Mouse (Mus musculus): Measurements from ENCODE around the gene Klf12. TPM values are rescaled to one million over a fixed set of nuclear protein-coding genes. Genes with fewer than 3 reads are reported as not detected.

Gene Klf12
- total and polyA plus RNA-seq, 3 experiments = 3.3 to 9.7 (median 8.6) TPM

- Histone ChIP-seq H3K9me3 (replicated peaks; ENCODE audit: low read length) (no peaks in the 10 kb centered on the region), H3K27me3 (replicated peaks) (no peaks in the 10 kb centered on the region), H3K9ac (ENCODE audit: insufficient read depth, low read depth) (no peak overlapping the region), H3K79me2 (replicated peaks; ENCODE audit: control insufficient read depth, extremely low read depth, insufficient read depth, poor library complexity, severe bottlenecking) (no peaks in the 10 kb centered on the region; the same call in 1 of the 2 replicates), H3K27ac (ENCODE audit: insufficient read depth, low read depth) (no peak overlapping the region), H3K4me1 (ENCODE audit: control insufficient read depth in 1 of 2, insufficient read depth in 2 of 2) (no peaks in the 10 kb centered on the region), H3K36me3 (replicated peaks in 1 of 2; ENCODE audit: control insufficient read depth in 1 of 2, insufficient read depth in 1 of 2, low read length in 1 of 2) (no peaks in the 10 kb centered on the region), H3K4me3 (replicated peaks in 1 of 3; ENCODE audit: low read depth in 2 of 3, low read length in 2 of 3, poor library complexity in 1 of 3) (no peak overlapping the region), H3K4me2 (ENCODE audit: insufficient read depth, low read depth, poor library complexity, severe bottlenecking) (no peak overlapping the region)
- in situ Hi-C loops (cut with MboI; ENCODE audit: low pct_ligation_motif_present, low pct_unique_long_range_greater_than_20kb, low sequenced_read_pairs) = loop anchor here (25.0 kb wide), 2 partner anchors 154 to 829 kb away; no protein-coding TSS in a partner anchor
- dilution Hi-C loops (cut with MboI; ENCODE audit: extremely low pct_ligation_motif_present, extremely low pct_unique_long_range_greater_than_20kb, low sequenced_read_pairs) = no loop called here
- no peak for TF ChIP-seq IRF4 (IDR thresholded peaks at IDR 0.05; ENCODE audit: low read depth, low read length)
- TF ChIP-seq BHLHE40 (IDR thresholded peaks at IDR 0.05; ENCODE audit: low read depth, low read length) = no peak
- no peak for TF ChIP-seq ZNF384 (IDR thresholded peaks at IDR 0.05; ENCODE audit: low read depth, low read length)
- no peak for TF ChIP-seq MAZ (IDR thresholded peaks at IDR 0.05; ENCODE audit: low read depth, low read length)
- TF ChIP-seq ZC3H11A (IDR thresholded peaks at IDR 0.05; ENCODE audit: low read depth, low read length) = no peak
- no peak for TF ChIP-seq ELF1 (IDR thresholded peaks at IDR 0.05; ENCODE audit: low read depth, low read length)
- no peak for TF ChIP-seq JUN (IDR thresholded peaks at IDR 0.05; ENCODE audit: insufficient read depth, low read depth, low read length)
- TF ChIP-seq TCF12 (IDR thresholded peaks at IDR 0.05; ENCODE audit: low read depth, low read length) = no peak
- no peak for TF ChIP-seq EP300 (IDR thresholded peaks at IDR 0.05; ENCODE audit: low read length)
- no peak for TF ChIP-seq ETS1 (conservative IDR thresholded peaks at IDR 0.05; ENCODE audit: low read depth, low read length)
- no peak for TF ChIP-seq CHD1 (IDR thresholded peaks at IDR 0.05; ENCODE audit: low read depth, low read length)
- no peak for TF ChIP-seq MAX (IDR thresholded peaks at IDR 0.05; ENCODE audit: low read length)
- no peak for TF ChIP-seq SIN3A (IDR thresholded peaks at IDR 0.05; ENCODE audit: low read length)
- TF ChIP-seq TBP (conservative IDR thresholded peaks at IDR 0.05; ENCODE audit: low read depth, low read length) = no peak
- no peak for TF ChIP-seq MEF2A (IDR thresholded peaks at IDR 0.05; ENCODE audit: borderline replicate concordance, low read depth, low read length)
- TF ChIP-seq ZMIZ1 (IDR thresholded peaks at IDR 0.05; ENCODE audit: low read depth, low read length) = no peak
- no peak for TF ChIP-seq RCOR1 (conservative IDR thresholded peaks at IDR 0.05; ENCODE audit: low read depth, low read length)
- no peak for TF ChIP-seq HCFC1 (IDR thresholded peaks at IDR 0.05; ENCODE audit: low read depth, low read length)
- TF ChIP-seq POLR2A (IDR thresholded peaks at IDR 0.05; ENCODE audit: low read depth, low read length) = no peak
- DNase-seq (ENCODE audit: extremely low read depth) = no peak
Observed at GRCm38 (mm10) chr14:99933456-99933855, 351.0 kb downstream of the Klf12 start.

GRCm38 (mm10) chr14:99931879-99932278, 352.6 kb downstream of the Klf12 start:
- no peak overlapping the region for H3K4me3 ChIP-seq (replicated peaks in 1 of 3; ENCODE audit: low read depth in 2 of 3, low read length in 2 of 3, poor library complexity in 1 of 3)
- no peak overlapping the region for H3K27ac ChIP-seq (ENCODE audit: insufficient read depth, low read depth)
- DNase-seq (ENCODE audit: extremely low read depth) = peak; percentile 74
- H3K36me3 ChIP-seq (replicated peaks in 1 of 2; ENCODE audit: control insufficient read depth in 1 of 2, insufficient read depth in 1 of 2, low read length in 1 of 2) = no peaks in the 10 kb centered on the region
- H3K4me2 ChIP-seq (ENCODE audit: insufficient read depth, low read depth, poor library complexity, severe bottlenecking) = no peak overlapping the region
- TF ChIP-seq RAD21 (IDR thresholded peaks at IDR 0.05; ENCODE audit: low read depth, low read length) = peak; percentile 95
- no peak for TF ChIP-seq MYC (IDR thresholded peaks at IDR 0.05; ENCODE audit: low read depth, low read length)
- no peak for TF ChIP-seq MXI1 (IDR thresholded peaks at IDR 0.05; ENCODE audit: low read depth, low read length)
- TF ChIP-seq ZKSCAN1 (IDR thresholded peaks at IDR 0.05; ENCODE audit: borderline replicate concordance, low read depth, low read length) = no peak
- no peak for TF ChIP-seq MAX (IDR thresholded peaks at IDR 0.05; ENCODE audit: low read length)
- TF ChIP-seq CTCF (conservative IDR thresholded peaks at IDR 0.05 in 1 of 2, IDR thresholded peaks at IDR 0.05 in 1 of 2; ENCODE audit: low read depth in 2 of 2, low read length in 2 of 2) = peak; percentile 76 to 88
- TF ChIP-seq USF2 (conservative IDR thresholded peaks at IDR 0.05; ENCODE audit: low read depth, low read length) = no peak
- no peak for TF ChIP-seq KAT2A (IDR thresholded peaks at IDR 0.05; ENCODE audit: insufficient replicate concordance, low read length)
- no peak for TF ChIP-seq JUN (IDR thresholded peaks at IDR 0.05; ENCODE audit: insufficient read depth, low read depth, low read length)
- TF ChIP-seq NELFE (IDR thresholded peaks at IDR 0.05; ENCODE audit: low read depth, low read length) = no peak
- TF ChIP-seq MAZ (IDR thresholded peaks at IDR 0.05; ENCODE audit: low read depth, low read length) = no peak
- no peak for TF ChIP-seq SIN3A (IDR thresholded peaks at IDR 0.05; ENCODE audit: low read length)
- no peak for TF ChIP-seq GABPA (IDR thresholded peaks at IDR 0.05; ENCODE audit: insufficient replicate concordance, low read depth, low read length)
- no peak for TF ChIP-seq PAX5 (IDR thresholded peaks at IDR 0.05; ENCODE audit: low read length)
- TF ChIP-seq E2F4 (IDR thresholded peaks at IDR 0.05; ENCODE audit: insufficient replicate concordance, low read depth, low read length) = no peak
- TF ChIP-seq ZC3H11A (IDR thresholded peaks at IDR 0.05; ENCODE audit: low read depth, low read length) = peak; percentile 37
- no peak for TF ChIP-seq ZNF384 (IDR thresholded peaks at IDR 0.05; ENCODE audit: low read depth, low read length)
- peak; percentile 73 for TF ChIP-seq SMC3 (IDR thresholded peaks at IDR 0.05; ENCODE audit: low read depth, low read length)
- H3K27me3 ChIP-seq (replicated peaks) = no peaks in the 10 kb centered on the region
- H3K9ac ChIP-seq (ENCODE audit: insufficient read depth, low read depth) = no peak overlapping the region
- no peaks in the 10 kb centered on the region for H3K9me3 ChIP-seq (replicated peaks; ENCODE audit: low read length)
- in situ Hi-C loops (cut with MboI; ENCODE audit: low pct_ligation_motif_present, low pct_unique_long_range_greater_than_20kb, low sequenced_read_pairs) = loop anchor here (25.0 kb wide), 2 partner anchors 155 to 830 kb away; no protein-coding TSS in a partner anchor
- no peaks in the 10 kb centered on the region; the same call in 1 of the 2 replicates for H3K79me2 ChIP-seq (replicated peaks; ENCODE audit: control insufficient read depth, extremely low read depth, insufficient read depth, poor library complexity, severe bottlenecking)
- peaks cover 5 to 7% of the 10 kb centered on the region in 2 experiments; a peak in 3 of 4 replicates for H3K4me1 ChIP-seq (ENCODE audit: control insufficient read depth in 1 of 2, insufficient read depth in 2 of 2)
- dilution Hi-C loops (cut with MboI; ENCODE audit: extremely low pct_ligation_motif_present, extremely low pct_unique_long_range_greater_than_20kb, low sequenced_read_pairs) = no loop called here

All from CH12.LX (cell line).